Mouse (Mus musculus) spleen, adult 10 weeks (tissue): ENCODE measurements around the gene Olfr317. TPM values are rescaled to one million over a fixed set of nuclear protein-coding genes. Genes with fewer than 3 reads are reported as not detected.

Experiments used
- polyA plus RNA-seq: library from polyadenylated mRNA; stranded (reverse); fragments of 350-450 nt; fragmentation: Illumina TruSeq; extraction: RNeasy Lipid Tissue Mini Kit (QIAGEN cat#74804); gene quantifications from one replicate; pipeline ENCODE4 v1.2.3, GENCODE M21; 2015; ENCODE audit warnings: low replicate concordance; ENCODE audit not compliant: insufficient read depth

Olfr317 gene
- not detected for polyA plus RNA-seq

DNA sequence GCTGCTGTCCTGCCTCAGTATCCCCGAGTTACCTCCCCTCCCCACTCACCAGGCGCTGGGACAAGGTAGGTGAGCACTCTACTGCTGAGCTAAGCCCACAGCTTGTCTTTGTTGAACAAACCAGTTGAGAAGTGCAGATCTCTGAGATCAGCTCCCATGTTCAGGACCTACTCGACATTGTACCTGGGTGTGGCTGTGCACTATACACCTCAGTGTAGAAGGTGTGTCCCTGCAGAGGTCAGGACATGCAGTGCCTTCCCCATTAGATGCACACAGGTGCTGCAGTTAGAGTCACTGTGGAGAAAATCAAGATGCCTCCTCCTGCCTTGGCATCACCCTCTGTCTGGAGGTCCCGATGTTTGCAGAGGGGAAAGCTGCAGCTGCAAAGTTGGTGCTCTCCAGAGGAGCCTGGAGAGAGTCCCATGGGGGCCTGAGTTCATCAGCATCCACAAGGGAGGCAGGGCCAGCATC is at the start of gene Olfr317:
Olfr317 (minus strand) TSS at position 421 of the 471 bp plus-strand sequence.

DNA sequence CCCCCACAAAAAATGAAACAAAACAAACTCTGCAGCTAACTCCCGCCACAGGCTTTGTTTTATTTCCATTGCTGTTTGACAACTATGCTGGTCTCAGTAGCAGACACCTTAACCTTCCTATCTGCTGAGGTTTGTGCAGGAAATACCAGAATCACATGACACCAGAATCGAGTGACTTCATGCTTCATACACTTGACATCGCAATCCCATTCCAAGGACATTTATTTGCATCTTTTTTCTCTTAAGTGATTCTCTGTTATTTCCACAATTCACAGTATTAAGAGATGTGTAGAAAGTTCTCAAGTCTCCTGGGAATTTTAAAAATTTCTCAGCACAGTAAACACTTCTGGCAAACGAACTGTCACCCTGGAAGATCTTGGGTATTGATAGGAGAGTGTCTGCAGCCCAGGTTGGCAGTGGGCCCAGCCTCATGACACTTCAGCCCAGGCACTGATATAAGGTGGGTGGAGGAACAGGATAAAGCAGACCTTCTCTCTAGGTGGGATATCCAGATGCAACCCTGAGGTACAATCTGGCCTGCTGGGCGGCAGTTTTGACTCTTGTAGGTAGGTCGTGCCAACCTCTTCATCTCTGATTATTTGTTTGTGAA is 43.6 kb upstream of the Olfr317 start, which contains the start of gene Olfr314:
Olfr314 (plus strand) TSS at position 473 of the 610 bp plus-strand sequence.

DNA sequence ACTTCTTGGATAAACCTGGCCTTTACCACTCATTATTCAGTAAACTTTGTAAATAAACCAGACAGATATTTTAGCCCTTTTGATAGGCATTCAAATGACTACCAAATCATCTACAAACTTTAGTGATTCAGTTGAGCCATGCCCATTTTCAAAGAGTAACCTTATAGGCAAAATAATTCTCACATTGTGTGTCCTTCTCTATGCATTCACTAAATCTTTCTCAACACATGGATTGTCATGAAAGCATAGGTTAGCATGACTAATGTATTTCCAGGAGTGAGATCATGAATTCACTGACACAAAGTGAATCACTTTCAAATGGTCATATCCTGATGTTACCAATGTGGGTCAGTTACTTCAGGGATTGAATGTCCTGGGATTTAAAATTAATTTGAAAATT is 33.9 kb upstream of the Olfr317 start, which contains the start of gene Olfr315:
Olfr315 (plus strand) TSS at position 301 of the 400 bp plus-strand sequence.

DNA sequence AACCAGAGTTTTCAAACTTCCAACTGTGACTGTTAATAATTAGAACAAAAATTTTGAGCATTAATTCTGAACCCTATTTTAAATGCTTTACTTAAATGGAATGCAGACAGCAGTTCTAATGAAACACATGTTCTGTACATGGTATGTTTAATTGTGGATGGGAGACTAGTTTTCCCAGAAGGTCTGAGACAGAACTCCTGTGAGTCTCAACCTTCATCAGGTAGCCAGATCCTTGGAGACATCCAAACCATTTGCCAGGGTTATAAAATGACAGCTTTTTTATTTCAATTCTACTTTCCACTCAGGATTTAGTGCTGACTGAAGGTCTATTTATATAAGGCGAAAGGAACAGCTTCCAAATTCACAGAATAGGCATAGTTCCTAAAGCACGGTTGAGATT is 13.4 kb upstream of the Olfr317 start, which contains the start of gene Olfr316:
Olfr316 (plus strand) TSS at position 301 of the 400 bp plus-strand sequence.

DNA sequence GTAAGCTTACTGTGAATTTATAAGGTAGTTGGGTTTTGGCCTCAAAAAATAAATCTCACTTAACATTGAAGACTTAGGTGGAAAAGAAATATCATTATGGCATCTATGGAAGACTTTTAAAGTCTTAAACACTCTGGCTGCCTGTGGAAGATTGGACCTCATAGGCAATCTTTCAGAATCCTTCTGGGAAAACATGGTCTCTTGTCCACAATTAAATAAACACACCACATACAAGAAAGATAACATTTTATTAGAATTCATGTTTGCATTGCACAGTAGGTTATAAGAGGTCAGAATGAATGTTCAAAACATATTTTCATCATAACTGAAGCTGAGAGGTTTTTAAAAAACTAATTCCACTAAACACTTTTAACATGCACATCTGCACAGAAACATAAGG is 15.1 kb downstream of the Olfr317 start, which contains the start of gene Olfr318:
Olfr318 (minus strand) TSS at position 101 of the 400 bp plus-strand sequence.

DNA sequence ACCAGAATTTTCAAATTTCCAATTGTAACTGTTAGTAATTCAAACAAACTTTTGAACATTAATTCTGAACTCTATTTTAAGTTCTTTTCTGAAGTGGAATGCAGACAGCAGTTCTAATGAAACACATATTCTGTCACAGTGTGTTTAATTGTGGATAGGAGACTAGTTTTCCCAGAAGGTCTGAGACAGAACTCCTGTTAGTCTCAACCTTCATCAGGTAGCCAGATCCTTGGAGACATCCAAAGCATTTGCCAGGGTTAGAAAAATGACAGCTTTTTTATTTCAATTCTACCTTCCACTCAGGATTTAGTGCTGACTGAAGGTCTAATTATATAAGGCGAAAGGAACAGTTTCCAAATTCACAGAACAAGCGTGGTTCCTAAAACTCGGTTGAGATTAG is 40.1 kb downstream of the Olfr317 start, which contains the start of gene Olfr319:
Olfr319 (plus strand) TSS at position 301 of the 400 bp plus-strand sequence.

Other genes with a start within 250 kb of the Olfr317 start
- not detected for gene Olfr332, start 246.7 kb downstream of the Olfr317 start, polyA plus RNA-seq
- not detected for gene Olfr331, start 236.6 kb downstream of the Olfr317 start, polyA plus RNA-seq
- gene Olfr330, start 204.4 kb downstream of the Olfr317 start, polyA plus RNA-seq = not detected
- gene Olfr329-ps, start 192.8 kb downstream of the Olfr317 start, polyA plus RNA-seq = 0.06 TPM
- not detected for gene Olfr328, start 183.6 kb downstream of the Olfr317 start, polyA plus RNA-seq
- gene Olfr224, start 168.7 kb downstream of the Olfr317 start, polyA plus RNA-seq = not detected
- not detected for gene Olfr325, start 161.5 kb downstream of the Olfr317 start, polyA plus RNA-seq
- gene Olfr324, start 144.1 kb downstream of the Olfr317 start, polyA plus RNA-seq = not detected
- gene 2210407C18Rik, start 123.1 kb downstream of the Olfr317 start, polyA plus RNA-seq = not detected
- gene Olfr323, start 108.7 kb downstream of the Olfr317 start, polyA plus RNA-seq = not detected
- gene Trim58, start 98.7 kb downstream of the Olfr317 start, polyA plus RNA-seq = 2.3 TPM
- gene Olfr322, start 80.4 kb downstream of the Olfr317 start, polyA plus RNA-seq = not detected
- not detected for gene Olfr320, start 58.1 kb downstream of the Olfr317 start, polyA plus RNA-seq
- not detected for gene Olfr319, start 40.0 kb downstream of the Olfr317 start, polyA plus RNA-seq
- gene Olfr318, start 15.2 kb downstream of the Olfr317 start, polyA plus RNA-seq = not detected
- gene Olfr316, start 13.5 kb upstream of the Olfr317 start, polyA plus RNA-seq = not detected
- gene Olfr315, start 34.0 kb upstream of the Olfr317 start, polyA plus RNA-seq = not detected
- gene Olfr314, start 43.7 kb upstream of the Olfr317 start, polyA plus RNA-seq = not detected
- not detected for gene Fam183b, start 62.7 kb upstream of the Olfr317 start, polyA plus RNA-seq
- gene Olfr313, start 75.8 kb upstream of the Olfr317 start, polyA plus RNA-seq = not detected
- not detected for gene Olfr312, start 90.0 kb upstream of the Olfr317 start, polyA plus RNA-seq
- not detected for gene Olfr311, start 100.0 kb upstream of the Olfr317 start, polyA plus RNA-seq
- gene Gm12258, start 107.9 kb upstream of the Olfr317 start, polyA plus RNA-seq = 16.5 TPM
- gene 2810021J22Rik, start 128.0 kb upstream of the Olfr317 start, polyA plus RNA-seq = 10.1 TPM
- 7.4 TPM for gene Zfp39, start 165.0 kb upstream of the Olfr317 start, polyA plus RNA-seq
- 10.0 TPM for gene Btnl10, start 178.7 kb upstream of the Olfr317 start, polyA plus RNA-seq
- 68.8 TPM for gene Rnf187, start 199.7 kb upstream of the Olfr317 start, polyA plus RNA-seq
- 1.5 TPM for gene Hist3h2ba, start 209.7 kb upstream of the Olfr317 start, polyA plus RNA-seq
- gene Hist3h2a, start 215.5 kb upstream of the Olfr317 start, polyA plus RNA-seq = 11.2 TPM
- gene Trim17, start 215.5 kb upstream of the Olfr317 start, polyA plus RNA-seq = 0.17 TPM
- 35.2 TPM for gene Trim11, start 238.9 kb upstream of the Olfr317 start, polyA plus RNA-seq